Mouse (Mus musculus) cortical plate, adult 2 months (tissue): ENCODE results near the gene Atoh8.

Source experiments
- CTCF ChIP-seq: fragments of 200-500 bp; IDR thresholded peaks from 2 replicates; pipeline ENCODE4 v1.5.1; 2011; ENCODE audit warnings: mild to moderate bottlenecking, control low read depth, low read length; ENCODE audit not compliant: insufficient read depth; ENCODE audit errors: extremely low read depth
- POLR2A ChIP-seq: fragments of 200-500 bp; IDR thresholded peaks from 2 replicates; pipeline ENCODE4 v1.6.1; 2011; ENCODE audit warnings: mild to moderate bottlenecking, low read length, control low read depth; ENCODE audit not compliant: insufficient read depth; ENCODE audit errors: extremely low read depth

GRCm38 (mm10) chr6:72237035-72237434, 1.7 kb upstream of the Atoh8 start:
- TF ChIP-seq POLR2A, result no peak
- peak; percentile 70 for TF ChIP-seq CTCF
